Mouse (Mus musculus): ENCODE measurements at regions not wholly inside any gene's neighbourhood (a gene's known extent, or its start where the extent isn't known, plus 50 kb on each side); places are given as distances from the start of the nearest gene placed in this dataset.
A peak's percentile ranks its signal among the peaks of the same experiment; 100 is the strongest.

DNA sequence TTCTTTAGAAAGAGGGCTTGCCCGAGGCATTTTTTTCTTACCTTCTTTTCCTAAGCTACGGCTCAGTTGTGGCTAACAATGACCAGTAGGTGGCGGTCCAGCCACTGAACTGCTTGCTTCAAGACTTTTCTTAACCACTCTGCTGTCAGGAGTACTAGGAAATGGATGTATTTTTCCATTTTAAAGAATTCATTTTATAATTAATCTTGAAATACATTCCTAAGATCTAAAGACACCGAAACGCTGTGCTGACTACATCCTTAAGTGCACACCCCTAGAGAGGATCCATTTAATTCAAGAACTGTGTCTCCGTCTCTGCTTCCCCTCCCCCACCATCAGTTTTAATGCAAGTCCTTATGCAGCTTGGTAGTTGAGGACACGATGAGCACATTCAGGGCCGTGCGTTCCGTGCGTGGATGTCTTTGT, 278.9 kb downstream of the Lnpk start:
- TF ChIP-seq CTCF (conservative IDR thresholded peaks at IDR 0.05; ENCODE audit: insufficient read depth, insufficient read length, low read depth, low read length) (peak; percentile 69), POLR2A (IDR thresholded peaks at IDR 0.05; ENCODE audit: low read depth, low read length) (no peak)

Measured in kidney, adult 2 months (tissue).